Mouse (Mus musculus) embryonic facial prominence, embryonic 13.5 days (tissue): ENCODE results near the gene Brinp1. TPM values are rescaled to one million over a fixed set of nuclear protein-coding genes. Genes with fewer than 3 reads are reported as not detected.
"Not testable (repeated sequence)": the region's sequence is repeated elsewhere in the genome, so short reads cannot be mapped to it uniquely, and the experiment has no call there.

Experiments
- ATAC-seq: fragments of 200-750 bp; cut with Nextera tagmentation; 2 replicates; pipeline ENCODE4 v1.8.0; 2017; ENCODE audit warnings: low read depth; ENCODE audit not compliant: insufficient number of reproducible peaks, insufficient read depth, low FRiP score, low TSS enrichment
- H3K27ac ChIP-seq: fragments of 300-500 bp; sonication (generic); 2 replicates; pipeline ENCODE4 v1.5.1; 2015; ENCODE audit warnings: moderate library complexity, mild to moderate bottlenecking, inconsistent platforms
- H3K27me3 ChIP-seq: fragments of 300-500 bp; sonication (generic); 2 replicates; pipeline ENCODE4 v1.6.1; 2015; ENCODE audit warnings: mild to moderate bottlenecking, inconsistent platforms
- H3K36me3 ChIP-seq: fragments of 300-500 bp; sonication (generic); 2 replicates; pipeline ENCODE4 v1.6.1; 2015; ENCODE audit warnings: mild to moderate bottlenecking, inconsistent platforms
- H3K4me1 ChIP-seq: fragments of 300-500 bp; sonication (generic); 2 replicates; pipeline ENCODE4 v1.6.1; 2015; ENCODE audit warnings: inconsistent platforms
- H3K4me2 ChIP-seq: fragments of 300-500 bp; sonication (generic); 2 replicates; pipeline ENCODE4 v1.6.1; 2015; ENCODE audit warnings: moderate library complexity, mild to moderate bottlenecking, inconsistent platforms
- H3K4me3 ChIP-seq: fragments of 300-500 bp; sonication (generic); 2 replicates; pipeline ENCODE4 v1.5.1; 2015; ENCODE audit warnings: mild to moderate bottlenecking, inconsistent platforms
- H3K9ac ChIP-seq: fragments of 300-500 bp; sonication (generic); 2 replicates; pipeline ENCODE4 v1.6.1; 2015; ENCODE audit warnings: mild to moderate bottlenecking, inconsistent platforms
- H3K9me3 ChIP-seq: fragments of 300-500 bp; sonication (generic); 2 replicates; pipeline ENCODE4 v1.6.1; 2016; ENCODE audit warnings: inconsistent platforms
- WGBS: fragments of 180-500 bp; shearing (Covaris S2); methylation state at CpG from one replicate; pipeline ENCODE4 v1.1.7; 2015; ENCODE audit warnings: mixed read lengths; 5-methylcytosine and 5-hydroxymethylcytosine counted together
- polyA plus RNA-seq: library from polyadenylated mRNA; unstranded; fragments of >200 nt; fragmentation: Nextera tagmentation; extraction: Ambion mirVana; gene quantifications from 2 replicates; pipeline ENCODE4 v1.2.1, GENCODE M21; 2015

Brinp1 gene
- polyA plus RNA-seq, 1 experiment from 2014 or later: 9.4 TPM

DNA sequence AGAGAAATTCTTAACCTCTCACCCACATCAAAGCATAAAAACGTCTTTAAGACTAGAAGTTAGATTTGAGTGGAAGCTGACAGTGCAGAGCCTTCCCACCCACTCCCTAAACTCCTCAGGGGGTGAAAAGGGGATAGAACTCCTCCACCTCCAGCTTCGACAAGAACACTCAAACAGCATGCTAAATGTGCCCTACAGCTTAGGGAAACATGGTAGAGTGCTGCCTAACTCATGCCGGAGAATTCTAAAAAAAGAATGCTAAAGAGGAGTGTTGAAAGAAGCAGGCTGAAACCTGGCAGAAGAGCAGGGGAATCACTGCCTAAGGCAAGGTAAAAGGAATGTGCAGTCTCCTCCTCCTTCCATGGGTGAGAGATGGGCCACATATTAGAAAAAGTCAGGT is 43.3 kb downstream of the Brinp1 start:
- Histone ChIP-seq H3K4me2 (no peak overlapping the region), H3K4me1 (0 out of 2 replicates have a peak, but pooled peaks cover 3% of the 10 kb centered on the region), H3K27ac (no peak overlapping the region), H3K36me3 (no peaks in the 10 kb centered on the region), H3K9ac (no peak overlapping the region), H3K4me3 (no peak overlapping the region), H3K27me3 (no peaks in the 10 kb centered on the region), H3K9me3 (no peaks in the 10 kb centered on the region)
- no peak for ATAC-seq
- WGBS: 49% methylated on average over 3 of the region's 3 CpGs

DNA sequence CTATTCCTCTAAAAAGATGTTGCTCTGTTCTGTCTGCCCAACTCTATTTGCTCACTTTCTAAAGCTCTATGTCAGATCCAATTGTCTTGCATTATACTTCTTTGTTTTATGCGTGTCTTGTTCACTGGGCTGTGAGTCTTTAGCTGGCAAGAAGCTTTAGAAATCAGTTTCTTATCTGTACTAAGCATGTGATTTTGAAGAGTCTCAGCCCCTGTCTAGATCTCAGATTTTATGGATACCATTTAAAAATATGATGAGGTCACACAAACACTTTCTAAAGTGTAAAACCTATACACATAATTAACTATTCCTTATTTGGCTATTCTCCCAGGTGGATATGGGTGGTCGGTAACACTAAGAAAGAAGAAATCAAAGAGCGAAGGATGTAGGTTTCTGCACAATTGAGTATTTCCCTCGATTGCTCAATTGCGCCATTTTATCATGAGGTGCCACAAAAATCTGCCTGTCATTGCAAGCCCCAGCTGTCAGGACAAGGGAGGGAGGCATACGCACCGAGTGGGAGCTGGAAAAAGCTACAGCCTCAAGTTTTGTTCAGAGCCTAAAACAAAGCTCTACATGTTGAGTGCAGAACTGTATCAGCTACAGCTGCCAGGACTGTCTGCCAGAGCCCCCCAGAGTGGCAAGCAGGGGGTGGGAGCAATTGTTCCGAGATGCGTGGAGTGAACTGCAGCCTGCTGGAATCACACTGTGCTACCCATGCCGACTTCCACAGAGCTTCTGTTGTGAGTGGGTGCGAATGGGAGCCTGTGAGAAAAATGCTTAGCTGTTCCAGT is 47.6 kb downstream of the Brinp1 start:
- WGBS: 74% methylated on average over 11 of the region's 11 CpGs
- Histone ChIP-seq H3K4me1 (0 out of 2 replicates have a peak, but pooled peaks cover 3% of the 10 kb centered on the region), H3K4me2 (no peak overlapping the region), H3K9me3 (no peaks in the 10 kb centered on the region), H3K4me3 (no peak overlapping the region), H3K36me3 (no peaks in the 10 kb centered on the region), H3K27me3 (no peaks in the 10 kb centered on the region), H3K27ac (no peak overlapping the region; the same call in 1 of the 2 replicates), H3K9ac (no peak overlapping the region)
- ATAC-seq: no peak

DNA sequence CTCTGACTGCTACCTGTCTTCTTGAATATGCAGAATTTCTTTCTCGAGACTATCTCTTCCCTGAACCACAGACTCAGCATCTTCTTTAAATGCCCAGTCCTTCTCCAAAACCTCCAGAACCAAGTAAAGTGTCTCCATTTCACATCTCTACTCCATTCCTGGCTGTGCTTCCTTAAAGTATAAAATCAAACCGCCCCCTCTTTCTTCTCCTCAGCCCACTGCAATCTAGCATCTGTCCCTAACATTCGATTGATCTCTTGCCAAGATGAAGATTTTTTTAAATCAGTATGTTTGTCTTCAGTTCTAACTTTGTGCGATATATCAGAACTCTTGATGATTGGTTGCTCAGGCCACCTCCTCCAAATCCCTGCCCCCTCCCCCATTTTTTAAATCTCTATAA is 63.7 kb downstream of the Brinp1 start:
- no peaks in the 10 kb centered on the region for H3K27me3 ChIP-seq
- WGBS: 84% methylated on average over 4 of the region's 4 CpGs
- no peaks in the 10 kb centered on the region for H3K9me3 ChIP-seq
- H3K27ac ChIP-seq: no peak overlapping the region
- H3K4me2 ChIP-seq: no peak overlapping the region
- no peak for ATAC-seq
- H3K4me3 ChIP-seq: no peak overlapping the region
- H3K4me1 ChIP-seq: no peaks in the 10 kb centered on the region
- H3K36me3 ChIP-seq: no peaks in the 10 kb centered on the region
- H3K9ac ChIP-seq: no peak overlapping the region

DNA sequence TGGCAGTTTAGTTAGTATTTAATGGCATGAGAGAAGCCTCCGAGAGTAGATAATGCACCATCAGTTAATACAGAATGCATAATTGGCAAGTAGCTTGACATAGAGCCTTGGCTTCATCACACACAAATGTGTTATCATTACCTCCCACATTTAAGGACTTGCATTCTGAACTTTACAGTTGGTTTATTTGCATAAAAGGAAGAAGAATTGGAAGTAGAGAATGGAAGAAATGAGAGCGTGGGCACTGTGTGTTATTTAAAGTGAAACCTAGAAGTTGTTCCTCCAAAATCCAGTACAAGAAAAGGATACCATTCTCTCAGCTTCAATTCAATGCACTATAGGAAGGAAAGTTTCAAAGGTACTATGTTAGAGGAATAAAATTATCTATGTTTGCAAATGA is 67.9 kb downstream of the Brinp1 start:
- no peak overlapping the region for H3K9ac ChIP-seq
- H3K4me1 ChIP-seq: no peaks in the 10 kb centered on the region
- H3K9me3 ChIP-seq: no peaks in the 10 kb centered on the region
- no peaks in the 10 kb centered on the region for H3K36me3 ChIP-seq
- no peak overlapping the region for H3K4me3 ChIP-seq
- H3K27ac ChIP-seq: no peak overlapping the region
- no peak for ATAC-seq
- no peak overlapping the region for H3K4me2 ChIP-seq
- no peaks in the 10 kb centered on the region for H3K27me3 ChIP-seq
- 93% methylated on average over 2 of the region's 2 CpGs for WGBS

DNA sequence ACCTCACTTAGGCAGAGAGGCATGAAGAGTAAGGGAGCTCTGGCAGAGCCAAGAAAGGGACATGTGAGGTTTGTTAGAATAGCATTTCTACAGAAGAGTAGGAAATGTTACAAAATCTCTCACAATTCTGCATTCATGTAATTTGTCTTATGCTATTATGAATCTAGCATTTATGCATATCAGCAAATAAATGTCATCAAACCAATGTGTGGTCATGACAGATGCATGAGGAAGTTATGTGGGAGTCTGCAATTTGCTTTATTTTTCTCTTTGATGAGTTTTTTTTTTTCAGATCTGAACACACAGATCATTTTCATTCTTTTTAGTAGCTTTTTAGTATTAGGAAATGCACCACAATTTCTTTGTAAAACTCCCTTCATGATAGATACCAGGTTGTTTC is 82.2 kb downstream of the Brinp1 start:
- H3K4me3 ChIP-seq: no peak overlapping the region
- no peak for ATAC-seq
- H3K4me2 ChIP-seq: no peak overlapping the region
- no peaks in the 10 kb centered on the region for H3K4me1 ChIP-seq
- H3K9me3 ChIP-seq: no peaks in the 10 kb centered on the region
- no peaks in the 10 kb centered on the region for H3K36me3 ChIP-seq
- no peaks in the 10 kb centered on the region for H3K27me3 ChIP-seq
- no peak overlapping the region for H3K9ac ChIP-seq
- no peak overlapping the region for H3K27ac ChIP-seq

DNA sequence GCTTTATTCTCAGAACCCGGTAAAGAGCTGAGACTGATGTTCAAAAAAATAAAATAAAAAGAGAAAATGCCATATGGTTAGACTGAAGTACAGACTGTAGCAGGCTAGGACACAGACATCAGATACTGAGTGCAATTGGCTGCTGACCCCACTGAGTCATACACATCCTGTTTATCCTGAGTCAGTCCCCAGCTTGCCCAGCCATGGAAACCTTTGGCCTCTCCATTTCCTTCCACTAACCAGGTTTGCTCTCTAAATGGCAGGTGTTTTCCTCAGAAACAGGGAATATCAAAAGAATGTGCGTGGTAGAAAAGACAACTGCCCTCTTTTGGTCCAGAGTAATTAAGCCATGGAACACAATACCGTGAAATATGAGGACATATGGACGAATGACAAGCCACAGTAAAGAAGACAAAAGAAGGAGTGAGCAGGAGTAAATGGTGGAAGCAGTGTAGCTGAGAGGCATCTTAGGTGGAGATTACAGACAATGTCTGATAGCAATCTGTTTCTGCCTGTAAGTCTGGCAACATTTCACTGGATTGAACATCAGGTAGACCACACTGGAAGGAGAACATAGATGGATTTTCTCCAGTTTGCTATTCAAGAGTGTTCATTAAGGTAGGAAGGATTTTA is 88.9 kb downstream of the Brinp1 start:
- H3K27me3 ChIP-seq: no peaks in the 10 kb centered on the region
- H3K36me3 ChIP-seq: no peaks in the 10 kb centered on the region
- H3K4me1 ChIP-seq: no peaks in the 10 kb centered on the region
- H3K9me3 ChIP-seq: no peaks in the 10 kb centered on the region
- no peak overlapping the region for H3K27ac ChIP-seq
- WGBS: 69% methylated on average over 4 of the region's 4 CpGs
- no peak for ATAC-seq
- H3K9ac ChIP-seq: no peak overlapping the region
- H3K4me3 ChIP-seq: no peak overlapping the region
- H3K4me2 ChIP-seq: no peak overlapping the region

DNA sequence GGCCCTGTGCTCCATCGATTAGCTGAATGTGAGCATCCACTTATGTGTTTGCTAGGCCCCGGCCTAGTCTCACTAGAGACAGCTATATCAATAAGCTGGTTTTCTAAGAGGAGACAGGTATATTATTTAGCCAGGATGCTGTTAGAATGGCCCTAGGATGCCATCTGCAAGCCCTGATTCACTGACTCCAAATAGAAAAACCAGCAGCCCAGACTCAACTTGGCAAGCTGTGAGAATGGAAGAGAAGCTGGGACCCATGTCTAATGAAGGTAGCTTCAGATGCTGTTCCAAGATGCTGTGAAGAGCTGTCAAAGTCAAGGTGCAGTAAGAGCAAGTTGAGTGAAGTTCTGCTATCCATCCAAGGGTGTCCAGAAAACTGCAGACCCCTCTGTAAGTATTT is 89.5 kb downstream of the Brinp1 start:
- H3K4me2 ChIP-seq: no peak overlapping the region
- no peaks in the 10 kb centered on the region for H3K27me3 ChIP-seq
- ATAC-seq: no peak
- H3K4me3 ChIP-seq: no peak overlapping the region
- no peaks in the 10 kb centered on the region for H3K4me1 ChIP-seq
- no peaks in the 10 kb centered on the region for H3K36me3 ChIP-seq
- WGBS: 86% methylated on average over 2 of the region's 2 CpGs
- H3K27ac ChIP-seq: no peak overlapping the region
- no peak overlapping the region for H3K9ac ChIP-seq
- H3K9me3 ChIP-seq: no peaks in the 10 kb centered on the region

DNA sequence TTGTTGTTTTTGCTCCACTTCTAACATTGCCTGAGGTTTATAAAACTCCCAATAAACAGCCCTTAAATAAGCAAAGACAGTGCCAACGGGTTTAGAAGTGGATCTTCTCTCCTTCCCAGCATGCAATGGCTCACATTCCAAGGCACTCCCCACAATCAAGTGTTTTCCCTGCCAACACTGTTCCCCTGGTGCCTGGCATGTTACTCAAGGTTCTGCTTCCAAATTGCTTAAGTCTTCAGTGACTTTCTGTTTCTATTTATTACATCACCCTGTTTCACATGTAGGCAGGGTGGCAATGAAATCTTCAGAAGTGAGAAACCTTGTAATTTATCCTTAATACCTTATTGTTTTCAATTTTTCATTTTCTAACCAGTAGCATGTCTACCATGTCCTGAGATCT is 97.3 kb downstream of the Brinp1 start:
- WGBS: 37% methylated on average over 1 of the region's 1 CpGs
- no peaks in the 10 kb centered on the region for H3K36me3 ChIP-seq
- H3K27ac ChIP-seq: no peak overlapping the region
- no peaks in the 10 kb centered on the region for H3K4me1 ChIP-seq
- no peak overlapping the region for H3K4me3 ChIP-seq
- no peak for ATAC-seq
- H3K9me3 ChIP-seq: no peaks in the 10 kb centered on the region
- H3K27me3 ChIP-seq: no peaks in the 10 kb centered on the region
- H3K4me2 ChIP-seq: no peak overlapping the region
- no peak overlapping the region for H3K9ac ChIP-seq

DNA sequence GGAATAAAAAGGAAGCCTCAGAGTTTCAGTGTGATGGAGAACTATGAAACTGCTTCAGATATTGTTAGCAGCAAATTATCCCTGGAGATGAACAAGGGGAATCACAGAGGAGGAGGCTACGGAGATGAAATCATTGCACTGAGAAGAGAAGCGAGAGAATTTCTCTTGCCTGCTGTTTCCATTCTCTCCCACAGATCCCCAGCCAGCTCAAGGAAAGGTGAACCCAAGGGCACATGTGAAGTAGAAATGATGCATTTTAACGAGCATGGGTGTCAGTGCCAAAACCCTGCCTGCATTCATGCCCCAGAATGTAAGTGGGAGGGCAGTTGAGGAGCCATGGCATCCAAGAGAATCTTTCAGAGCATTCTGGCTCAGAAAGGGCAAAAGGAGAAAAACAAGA is 104.5 kb downstream of the Brinp1 start:
- Histone ChIP-seq H3K9me3 (no peaks in the 10 kb centered on the region), H3K27me3 (no peaks in the 10 kb centered on the region), H3K4me2 (no peak overlapping the region), H3K4me1 (no peaks in the 10 kb centered on the region), H3K4me3 (no peak overlapping the region), H3K36me3 (no peaks in the 10 kb centered on the region), H3K27ac (no peak overlapping the region), H3K9ac (no peak overlapping the region)
- WGBS: 70% methylated on average over 3 of the region's 3 CpGs
- ATAC-seq: no peak

DNA sequence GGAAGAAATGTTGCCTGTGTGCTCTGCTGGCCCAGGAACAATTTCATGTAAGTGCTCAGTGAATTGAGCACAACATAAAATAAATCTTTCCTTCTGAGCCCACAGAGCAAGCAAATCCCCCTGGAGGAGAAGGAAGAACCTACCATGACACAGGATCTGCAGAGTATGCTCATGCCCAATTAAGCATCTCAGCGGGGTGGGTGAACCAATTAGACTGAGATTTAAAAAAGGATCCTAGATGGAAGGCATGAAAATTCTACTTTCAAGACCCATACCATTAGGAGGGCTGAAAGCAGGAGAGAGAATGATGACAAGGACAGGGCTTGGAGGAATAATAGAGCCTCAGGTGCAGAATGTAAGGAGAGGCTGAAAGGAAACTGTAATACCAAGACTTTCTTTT is 107.2 kb downstream of the Brinp1 start:
- ATAC-seq: no peak
- WGBS: 69% methylated on average over 1 of the region's 1 CpGs
- Histone ChIP-seq H3K9ac (no peak overlapping the region), H3K9me3 (no peaks in the 10 kb centered on the region), H3K36me3 (no peaks in the 10 kb centered on the region), H3K27ac (no peak overlapping the region), H3K4me3 (no peak overlapping the region), H3K4me2 (no peak overlapping the region), H3K4me1 (no peaks in the 10 kb centered on the region), H3K27me3 (no peaks in the 10 kb centered on the region)

DNA sequence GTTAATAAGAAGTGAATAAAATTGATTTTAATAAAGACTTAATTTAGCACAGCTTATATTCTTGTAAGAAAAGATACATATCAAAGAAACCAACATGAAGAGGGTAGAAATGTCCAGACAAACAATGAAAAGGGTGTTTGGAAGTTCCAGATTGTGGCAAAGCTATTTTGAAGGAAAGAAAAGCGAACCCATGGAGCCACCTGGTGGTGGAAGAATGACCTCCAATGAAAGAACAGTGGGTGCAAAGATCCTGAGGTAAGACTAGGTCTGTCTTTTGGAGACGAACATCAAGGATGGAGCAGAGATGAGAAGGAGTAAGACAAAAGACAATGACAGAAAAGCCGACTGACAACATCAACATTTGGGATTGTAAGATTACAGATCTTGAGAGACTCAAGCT is 108.2 kb downstream of the Brinp1 start:
- 36% methylated on average over 3 of the region's 3 CpGs for WGBS
- no peak for ATAC-seq
- no peaks in the 10 kb centered on the region for H3K9me3 ChIP-seq
- H3K36me3 ChIP-seq: no peaks in the 10 kb centered on the region
- no peak overlapping the region for H3K4me2 ChIP-seq
- H3K27ac ChIP-seq: no peak overlapping the region
- H3K4me3 ChIP-seq: no peak overlapping the region
- H3K27me3 ChIP-seq: no peaks in the 10 kb centered on the region
- no peaks in the 10 kb centered on the region for H3K4me1 ChIP-seq
- H3K9ac ChIP-seq: no peak overlapping the region

DNA sequence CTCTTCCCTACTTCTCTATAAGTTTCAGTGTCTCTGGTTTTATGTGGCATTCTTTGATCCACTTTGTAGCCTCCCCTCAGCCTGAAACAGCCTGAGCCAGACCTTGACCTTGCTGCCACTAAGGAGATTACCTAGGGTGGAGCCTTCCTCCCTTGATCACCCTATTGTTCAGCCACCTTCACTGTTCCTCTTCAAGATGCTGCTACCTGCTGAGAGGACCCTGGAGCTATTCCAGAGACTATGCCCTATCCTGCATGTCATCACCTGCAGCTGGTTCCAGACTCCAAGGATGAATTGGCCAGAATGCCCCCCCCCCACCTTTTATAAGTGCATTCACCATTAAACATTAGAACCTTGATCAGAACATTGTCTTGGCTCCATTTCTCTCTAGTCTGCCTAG is 140.2 kb downstream of the Brinp1 start:
- not testable (repeated sequence) for H3K27me3 ChIP-seq, H3K9ac ChIP-seq, H3K4me1 ChIP-seq, H3K4me2 ChIP-seq, H3K27ac ChIP-seq, H3K9me3 ChIP-seq, H3K4me3 ChIP-seq, ATAC-seq, H3K36me3 ChIP-seq
